9 mouse cellular contexts compared by ENCODE assay signal in the genomic region with DNA sequence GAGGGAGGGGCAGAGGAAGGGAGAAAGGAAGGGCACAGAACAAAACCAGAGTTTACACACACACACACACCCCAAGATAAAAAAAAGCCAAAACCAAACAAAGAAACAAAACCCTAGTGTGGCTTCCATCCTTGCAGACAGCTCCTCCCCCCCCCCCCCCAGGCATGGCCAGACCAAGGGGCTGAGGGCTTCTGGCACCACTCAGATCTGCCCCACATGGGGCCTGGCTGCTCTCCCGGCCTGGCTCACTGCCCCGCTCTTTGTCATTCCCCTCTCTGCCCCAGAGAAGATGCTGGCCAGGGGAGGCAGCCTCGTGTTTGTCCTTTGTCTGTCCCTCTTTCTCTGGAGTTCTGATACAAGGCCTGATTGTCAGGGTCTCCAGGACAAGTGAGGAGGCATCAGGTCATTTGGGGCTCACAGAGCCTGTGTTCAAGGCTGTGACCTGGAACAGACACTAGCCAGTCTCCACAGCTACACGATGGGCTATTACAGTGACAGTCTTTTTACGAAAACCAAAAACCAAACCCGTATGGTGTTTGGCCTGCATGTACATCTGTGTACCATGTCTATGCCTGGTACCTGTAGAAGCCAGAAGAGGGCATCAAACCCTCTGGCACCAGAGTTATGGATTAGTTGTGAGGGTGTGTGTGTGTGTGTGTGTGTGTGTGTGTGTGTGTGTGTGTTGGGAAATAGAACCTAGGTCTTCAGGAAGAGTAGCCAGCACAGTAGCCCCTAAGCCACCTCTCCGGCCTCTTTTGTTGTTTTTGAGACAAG. TPM values are rescaled to one million over a fixed set of nuclear protein-coding genes. Genes with fewer than 3 reads are reported as not detected.
A peak's percentile ranks its signal among the peaks of the same experiment; 100 is the strongest.
DNase-seq lines count a peak whose midpoint lies in the region; ATAC-seq and TF ChIP-seq lines count a peak whose summit lies in the region.
"Had no signal": no experiment of that assay in that cellular context is flagged by ENCODE, and none has a peak within 500 bp of the region (broad histone marks: within the 10 kb centered on the region; RNA-seq: fewer than 3 reads in every experiment).

No protein-coding gene starts in this region.

- no peaks in the 10 kb centered on the region for H3K27me3 ChIP-seq in intestine, embryonic 15.5 days (replicated peaks)
- no peaks in the 10 kb centered on the region for H3K27me3 ChIP-seq in intestine, embryonic 16.5 days (replicated peaks; ENCODE audit: control insufficient read depth, insufficient read depth, low read length)
- no peaks in the 10 kb centered on the region for H3K27me3 ChIP-seq in embryonic facial prominence, embryonic 15.5 days
- no peaks in the 10 kb centered on the region for H3K27me3 ChIP-seq in intestine, postnatal 0 days (replicated peaks; ENCODE audit: control insufficient read depth, insufficient read depth, low read length)
- H3K27me3 ChIP-seq in midbrain, embryonic 16.5 days (ENCODE audit: control insufficient read depth, insufficient read depth, low read depth, low read length) = no peaks in the 10 kb centered on the region
- H3K27me3 ChIP-seq: limb, embryonic 13.5 days had no signal

- no peak for DNase-seq in adrenal gland, postnatal 25 days
- DNase-seq in gastrocnemius, postnatal 25 days = no peak

- H3K4me3 ChIP-seq in intestine, embryonic 15.5 days (replicated peaks) = no peak overlapping the region
- no peak overlapping the region for H3K4me3 ChIP-seq in intestine, embryonic 16.5 days (ENCODE audit: low read length)
- H3K4me3 ChIP-seq in embryonic facial prominence, embryonic 15.5 days (replicated peaks) = no peak overlapping the region
- H3K4me3 ChIP-seq in intestine, postnatal 0 days (ENCODE audit: low read depth, low read length) = no peak overlapping the region
- no peak overlapping the region for H3K4me3 ChIP-seq in midbrain, embryonic 16.5 days (ENCODE audit: low read depth, low read length)
- H3K4me3 ChIP-seq: limb, embryonic 13.5 days had no signal

- peak; percentile 26 for TF ChIP-seq CTCF in intestine, postnatal 0 days (IDR thresholded peaks at IDR 0.05; ENCODE audit: low read depth)

- H3K36me3 ChIP-seq in intestine, embryonic 15.5 days = peaks cover 7% of the 10 kb centered on the region; the same call in 1 of the 2 replicates
- no peaks in the 10 kb centered on the region for H3K36me3 ChIP-seq in intestine, embryonic 16.5 days (ENCODE audit: control insufficient read depth, insufficient read depth, low read length)
- 0 out of 2 replicates have a peak, but pooled peaks cover 8% of the 10 kb centered on the region for H3K36me3 ChIP-seq in embryonic facial prominence, embryonic 15.5 days
- H3K36me3 ChIP-seq in intestine, postnatal 0 days (ENCODE audit: control insufficient read depth, insufficient read depth) = peaks cover 46% of the 10 kb centered on the region
- peaks cover 5% of the 10 kb centered on the region; the same call in 1 of the 2 replicates for H3K36me3 ChIP-seq in midbrain, embryonic 16.5 days (ENCODE audit: control insufficient read depth, insufficient read depth, low read length)
- H3K36me3 ChIP-seq: limb, embryonic 13.5 days had no signal

- 59% methylated on average over 7 of the region's 7 CpGs for WGBS in intestine, embryonic 15.5 days
- WGBS in intestine, embryonic 16.5 days = 61% methylated on average over 7 of the region's 7 CpGs
- WGBS in embryonic facial prominence, embryonic 15.5 days = 56% methylated on average over 7 of the region's 7 CpGs
- 61% methylated on average over 7 of the region's 7 CpGs for WGBS in intestine, postnatal 0 days
- WGBS in midbrain, embryonic 16.5 days = 55% methylated on average over 7 of the region's 7 CpGs

- no peaks in the 10 kb centered on the region for H3K9me3 ChIP-seq in intestine, embryonic 15.5 days
- no peaks in the 10 kb centered on the region for H3K9me3 ChIP-seq in intestine, embryonic 16.5 days (ENCODE audit: control insufficient read depth, low read length)
- no peaks in the 10 kb centered on the region for H3K9me3 ChIP-seq in embryonic facial prominence, embryonic 15.5 days (replicated peaks)
- no peaks in the 10 kb centered on the region for H3K9me3 ChIP-seq in intestine, postnatal 0 days (ENCODE audit: control insufficient read depth)
- no peaks in the 10 kb centered on the region for H3K9me3 ChIP-seq in midbrain, embryonic 16.5 days (replicated peaks; ENCODE audit: control insufficient read depth, low read length, poor library complexity, severe bottlenecking)
- H3K9me3 ChIP-seq: limb, embryonic 13.5 days had no signal

- no peak overlapping the region for H3K9ac ChIP-seq in intestine, embryonic 15.5 days
- no peak overlapping the region for H3K9ac ChIP-seq in intestine, embryonic 16.5 days (ENCODE audit: low read depth, low read length)
- H3K9ac ChIP-seq in embryonic facial prominence, embryonic 15.5 days = no peak overlapping the region
- H3K9ac ChIP-seq in intestine, postnatal 0 days (ENCODE audit: low read depth, low read length) = no peak overlapping the region
- H3K9ac ChIP-seq in midbrain, embryonic 16.5 days (ENCODE audit: low read depth, low read length) = no peak overlapping the region
- H3K9ac ChIP-seq: limb, embryonic 13.5 days had no signal

- no peak overlapping the region for H3K4me2 ChIP-seq in intestine, embryonic 15.5 days (replicated peaks)
- H3K4me2 ChIP-seq in intestine, embryonic 16.5 days (ENCODE audit: low read depth, low read length) = no peak overlapping the region
- no peak overlapping the region for H3K4me2 ChIP-seq in embryonic facial prominence, embryonic 15.5 days (replicated peaks)
- H3K4me2 ChIP-seq in intestine, postnatal 0 days (replicated peaks; ENCODE audit: low read depth) = no peak overlapping the region
- H3K4me2 ChIP-seq in midbrain, embryonic 16.5 days (ENCODE audit: low read length) = no peak overlapping the region
- H3K4me2 ChIP-seq: limb, embryonic 13.5 days had no signal

- H3K27ac ChIP-seq in intestine, embryonic 15.5 days = 0 out of 2 replicates have a peak overlapping the region, but pooled peaks have one; percentile 13
- no peak overlapping the region for H3K27ac ChIP-seq in intestine, embryonic 16.5 days (ENCODE audit: low read length)
- peak overlapping the region; percentile 63; the same call in 1 of the 2 replicates for H3K27ac ChIP-seq in embryonic facial prominence, embryonic 15.5 days (replicated peaks)
- no peak overlapping the region for H3K27ac ChIP-seq in intestine, postnatal 0 days (ENCODE audit: low read depth, low read length)
- 0 out of 2 replicates have a peak overlapping the region, but pooled peaks have one; percentile 33 for H3K27ac ChIP-seq in midbrain, embryonic 16.5 days (ENCODE audit: low read length)
- H3K27ac ChIP-seq: limb, embryonic 13.5 days had no signal

- H3K4me1 ChIP-seq in intestine, embryonic 15.5 days (replicated peaks) = peaks cover 20% of the 10 kb centered on the region
- peaks cover 16% of the 10 kb centered on the region for H3K4me1 ChIP-seq in intestine, embryonic 16.5 days (ENCODE audit: control insufficient read depth, insufficient read depth, low read length)
- H3K4me1 ChIP-seq in embryonic facial prominence, embryonic 15.5 days = peaks cover 26% of the 10 kb centered on the region
- H3K4me1 ChIP-seq in intestine, postnatal 0 days (replicated peaks; ENCODE audit: control insufficient read depth, insufficient read depth, low read length) = no peaks in the 10 kb centered on the region
- H3K4me1 ChIP-seq in midbrain, embryonic 16.5 days (ENCODE audit: control insufficient read depth, insufficient read depth, low read length) = no peaks in the 10 kb centered on the region; the same call in 1 of the 2 replicates
- H3K4me1 ChIP-seq: limb, embryonic 13.5 days had no signal

- ATAC-seq in intestine, embryonic 15.5 days = 0 out of 2 replicates have a peak, but pooled peaks have one; percentile 14
- no peak for ATAC-seq in intestine, embryonic 16.5 days
- no peak for ATAC-seq in embryonic facial prominence, embryonic 15.5 days (ENCODE audit: insufficient number of reproducible peaks, low FRiP score, low TSS enrichment, low read depth)
- ATAC-seq in intestine, postnatal 0 days = no peak
- peak; percentile 78 for ATAC-seq in midbrain, embryonic 16.5 days
- no peak for ATAC-seq in megakaryocyte progenitor cell, adult 5-6 weeks (replicated peaks; ENCODE audit: poor library complexity)

RNA-seq across cellular contexts. Expression of gene Hip1r, which starts 20.0 kb away (rescaled TPM):
- polyA plus RNA-seq in intestine, embryonic 15.5 days (2015; fragmentation: Nextera tagmentation; extraction: Ambion mirVana) = 26.0 and 29.3 TPM in 2 replicates
- polyA plus RNA-seq in intestine, embryonic 16.5 days (2015; fragmentation: Nextera tagmentation; extraction: Ambion mirVana) = 33.8 and 34.8 TPM in 2 replicates
- 14.2 and 16.1 TPM in 2 replicates for polyA plus RNA-seq in embryonic facial prominence, embryonic 15.5 days (2015; fragmentation: Nextera tagmentation; extraction: Ambion mirVana)
- polyA plus RNA-seq in intestine, postnatal 0 days (2015; fragmentation: Nextera tagmentation; extraction: Ambion mirVana) = 18.3 and 22.6 TPM in 2 replicates
- polyA plus RNA-seq in midbrain, embryonic 16.5 days (2015; fragmentation: Nextera tagmentation; extraction: Ambion mirVana) = 33.5 and 34.3 TPM in 2 replicates
- total RNA-seq in megakaryocyte progenitor cell, adult 5-6 weeks (2015) = 4.9 and 6.9 TPM in 2 replicates
- 14.2 and 16.0 TPM in 2 replicates for total RNA-seq in megakaryocyte progenitor cell, adult 5-6 weeks (2017)
- 17.9 and 18.3 TPM in 2 replicates for total RNA-seq in adrenal gland, postnatal 25 days (2021)
- 1 to 10 TPM; 6.2 to 6.6 TPM for total RNA-seq in gastrocnemius, postnatal 25 days (2021)

RNA-seq across cellular contexts. Expression of gene Vps37b, which starts 38.6 kb away (rescaled TPM):
- 28.2 and 28.8 TPM in 2 replicates for polyA plus RNA-seq in intestine, embryonic 15.5 days (2015; fragmentation: Nextera tagmentation; extraction: Ambion mirVana)
- 25.7 and 27.1 TPM in 2 replicates for polyA plus RNA-seq in intestine, embryonic 16.5 days (2015; fragmentation: Nextera tagmentation; extraction: Ambion mirVana)
- polyA plus RNA-seq in embryonic facial prominence, embryonic 15.5 days (2015; fragmentation: Nextera tagmentation; extraction: Ambion mirVana) = 37.7 and 39.1 TPM in 2 replicates
- polyA plus RNA-seq in intestine, postnatal 0 days (2015; fragmentation: Nextera tagmentation; extraction: Ambion mirVana) = 16.7 and 17.8 TPM in 2 replicates
- polyA plus RNA-seq in midbrain, embryonic 16.5 days (2015; fragmentation: Nextera tagmentation; extraction: Ambion mirVana) = 59.5 and 62.0 TPM in 2 replicates
- 11.4 and 14.8 TPM in 2 replicates for total RNA-seq in megakaryocyte progenitor cell, adult 5-6 weeks (2015)
- total RNA-seq in megakaryocyte progenitor cell, adult 5-6 weeks (2017) = 15.2 and 15.6 TPM in 2 replicates
- total RNA-seq in adrenal gland, postnatal 25 days (2021) = 75.2 and 101 TPM in 2 replicates
- 1 to 10 TPM; 4.2 to 6.3 TPM for total RNA-seq in gastrocnemius, postnatal 25 days (2021)

Comparison
In these comparisons a context has a peak if more than half of its experiments do, and no peak if none do; other contexts are left out.
1. ATAC-seq: peak in intestine, embryonic 15.5 days (single experiment) and midbrain, embryonic 16.5 days (single experiment); none in intestine, embryonic 16.5 days (single experiment), embryonic facial prominence, embryonic 15.5 days (single experiment), intestine, postnatal 0 days (single experiment) and megakaryocyte progenitor cell, adult 5-6 weeks (single experiment).
2. H3K27ac ChIP-seq: peak in intestine, embryonic 15.5 days (single experiment), embryonic facial prominence, embryonic 15.5 days (single experiment) and midbrain, embryonic 16.5 days (single experiment); none in intestine, embryonic 16.5 days (single experiment) and intestine, postnatal 0 days (single experiment).